Mouse (Mus musculus): ENCODE data around the gene 9230112D13Rik. TPM values are rescaled to one million over a fixed set of nuclear protein-coding genes. Genes with fewer than 3 reads are reported as not detected.

9230112D13Rik gene
- not detected in 2 replicates for polyA plus RNA-seq (2012; ENCODE audit: low replicate concordance)

DNA sequence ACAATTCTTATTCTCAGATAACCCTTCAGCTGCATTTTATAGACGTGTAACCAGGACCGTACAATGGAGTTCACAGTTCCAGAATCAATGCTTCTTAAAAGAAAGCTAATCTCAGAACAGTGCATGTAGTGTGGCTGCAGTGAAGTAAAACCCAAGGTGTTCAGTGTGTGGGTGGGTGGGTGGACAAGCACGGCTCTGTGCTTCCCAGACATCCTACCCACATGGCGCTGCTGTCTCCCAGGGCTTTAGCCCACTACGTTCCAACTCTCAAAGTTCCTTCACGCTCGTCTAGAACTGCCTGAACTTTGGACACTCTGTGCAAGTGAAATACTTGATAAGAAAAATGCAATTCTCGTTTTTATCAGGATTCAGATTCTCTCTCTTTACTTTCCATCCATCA, at the start of gene 9230112D13Rik:
TSS of gene 9230112D13Rik (minus strand) at position 101 of the 400 bp plus-strand sequence.

DNA sequence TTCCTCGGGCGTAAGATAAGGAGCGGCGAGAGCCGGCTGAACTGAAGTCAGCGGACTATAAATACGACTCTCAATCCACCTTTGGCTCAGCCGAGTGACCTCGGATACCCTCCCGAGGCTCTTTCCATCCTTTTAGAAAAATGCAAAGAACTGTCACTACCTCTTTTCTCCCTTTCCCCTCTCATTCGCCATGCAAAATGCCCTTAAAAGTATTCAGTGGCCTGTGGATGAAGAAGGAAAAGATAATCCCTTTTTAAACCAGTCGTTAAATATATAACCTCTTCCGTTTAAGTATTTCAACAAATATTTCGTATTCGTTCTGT, 19.3 kb downstream of the 9230112D13Rik start, which contains the start of gene Bmpr1a:
TSS of gene Bmpr1a (minus strand) at position 17 of the 323 bp plus-strand sequence.

Other genes with a start within 250 kb of the 9230112D13Rik start
- gene Shld2, start 212.3 kb downstream of the 9230112D13Rik start, polyA plus RNA-seq (2012; ENCODE audit: low replicate concordance), result 8.7 and 21.1 TPM in 2 replicates
- 51.1 and 185 TPM in 2 replicates for gene Glud1, start 212.1 kb downstream of the 9230112D13Rik start, polyA plus RNA-seq (2012; ENCODE audit: low replicate concordance)
- not detected in 2 replicates for gene Fam25c, start 167.4 kb downstream of the 9230112D13Rik start, polyA plus RNA-seq (2012; ENCODE audit: low replicate concordance)
- not detected in 2 replicates for gene Sncg, start 148.0 kb downstream of the 9230112D13Rik start, polyA plus RNA-seq (2012; ENCODE audit: low replicate concordance)
- gene Mmrn2, start 147.3 kb downstream of the 9230112D13Rik start, polyA plus RNA-seq (2012; ENCODE audit: low replicate concordance), result 0.10 and 0.71 TPM in 2 replicates
- gene Bmpr1a, start 19.5 kb downstream of the 9230112D13Rik start, polyA plus RNA-seq (2012; ENCODE audit: low replicate concordance), result 0.10 and 0.37 TPM in 2 replicates
- not detected in 2 replicates for gene Ldb3, start 65.9 kb upstream of the 9230112D13Rik start, polyA plus RNA-seq (2012; ENCODE audit: low replicate concordance)
- not detected in 2 replicates for gene Opn4, start 77.3 kb upstream of the 9230112D13Rik start, polyA plus RNA-seq (2012; ENCODE audit: low replicate concordance)
- gene Wapl, start 151.1 kb upstream of the 9230112D13Rik start, polyA plus RNA-seq (2012; ENCODE audit: low replicate concordance), result 12.1 and 14.5 TPM in 2 replicates

Data from hematopoietic multipotent progenitor cell, adult 10-12 weeks (in vitro differentiated cells).